Mouse (Mus musculus) embryonic facial prominence, embryonic 14.5 days (tissue): ENCODE measurements at regions not wholly inside any gene's neighbourhood (a gene's known extent, or its start where the extent isn't known, plus 50 kb on each side); places are given as distances from the start of the nearest gene placed in this dataset.

Experiments
- ATAC-seq: fragments of 200-750 bp; cut with Nextera tagmentation; 2 replicates; pipeline ENCODE4 v1.8.0; 2017; ENCODE audit warnings: low read depth, moderate number of reproducible peaks, moderate TSS enrichment
- DNase-seq: peaks from one replicate; pipeline ENCODE4 v3.0.0-alpha.2; 2015; ENCODE audit warnings: low spot score
- H3K27ac ChIP-seq: fragments of 300-500 bp; sonication (generic); replicated peaks from 2 replicates; pipeline ENCODE4 v1.5.1; 2014; ENCODE audit warnings: low read depth, mild to moderate bottlenecking, low read length, moderate library complexity
- H3K27me3 ChIP-seq: fragments of 300-500 bp; sonication (generic); replicated peaks from 2 replicates; pipeline ENCODE4 v1.6.1; 2014; ENCODE audit warnings: low read length; ENCODE audit not compliant: control insufficient read depth, insufficient read depth
- H3K36me3 ChIP-seq: fragments of 300-500 bp; sonication (generic); 2 replicates; pipeline ENCODE4 v1.6.1; 2014; ENCODE audit warnings: low read length, mixed read lengths; ENCODE audit not compliant: control insufficient read depth, insufficient read depth
- H3K4me1 ChIP-seq: fragments of 300-500 bp; sonication (generic); 2 replicates; pipeline ENCODE4 v1.6.1; 2014; ENCODE audit warnings: antibody characterized with exemption, low read length; ENCODE audit not compliant: control insufficient read depth, insufficient read depth
- H3K4me2 ChIP-seq: fragments of 300-500 bp; sonication (generic); 2 replicates; pipeline ENCODE4 v1.6.1; 2014; ENCODE audit warnings: low read depth, mild to moderate bottlenecking, low read length, moderate library complexity, mixed read lengths
- H3K4me3 ChIP-seq: fragments of 300-500 bp; sonication (generic); 2 replicates; pipeline ENCODE4 v1.5.1; 2014; ENCODE audit warnings: low read depth, mild to moderate bottlenecking, low read length
- H3K9ac ChIP-seq: fragments of 300-500 bp; sonication (generic); 2 replicates; pipeline ENCODE4 v1.6.1; 2014; ENCODE audit warnings: low read depth, mild to moderate bottlenecking, low read length, moderate library complexity, mixed read lengths
- H3K9me3 ChIP-seq: fragments of 300-500 bp; sonication (generic); 2 replicates; pipeline ENCODE4 v1.6.1; 2016; ENCODE audit warnings: low read length; ENCODE audit not compliant: control insufficient read depth
- WGBS: fragments of 180-500 bp; shearing (Covaris S2); extraction: QIAGEN DNeasy Blood & Tissue Kit; methylation state at CpG from one replicate; pipeline ENCODE4 v1.1.7; 2014; 5-methylcytosine and 5-hydroxymethylcytosine counted together

- H3K27me3 ChIP-seq: no peaks in the 10 kb centered on the region
- no peak overlapping the region for H3K4me3 ChIP-seq
- no peak for DNase-seq
- H3K9me3 ChIP-seq: no peaks in the 10 kb centered on the region
- no peak overlapping the region for H3K27ac ChIP-seq
- no peak overlapping the region for H3K4me2 ChIP-seq
- no peak overlapping the region for H3K9ac ChIP-seq
- no peak for ATAC-seq
- H3K4me1 ChIP-seq: no peaks in the 10 kb centered on the region
- H3K36me3 ChIP-seq: no peaks in the 10 kb centered on the region
Observed at GRCm38 (mm10) chr12:10810597-10810996, 340.3 kb downstream of the Kcns3 start.

- H3K4me1 ChIP-seq: no peaks in the 10 kb centered on the region
- no peak overlapping the region for H3K4me2 ChIP-seq
- 57% methylated on average over 2 of the region's 2 CpGs for WGBS
- H3K9ac ChIP-seq: no peak overlapping the region
- no peak for ATAC-seq
- no peaks in the 10 kb centered on the region for H3K27me3 ChIP-seq
- H3K9me3 ChIP-seq: no peaks in the 10 kb centered on the region
- H3K27ac ChIP-seq: no peak overlapping the region
- DNase-seq: no peak
- H3K36me3 ChIP-seq: no peaks in the 10 kb centered on the region
- no peak overlapping the region for H3K4me3 ChIP-seq
Observed at GRCm38 (mm10) chr12:10804491-10804890, 346.4 kb downstream of the Kcns3 start.
